Comparison of ENCODE assay signal across 28 mouse cellular contexts in genomic region chr4:100879414-100879813, GRCm38 (mm10).
DNase-seq lines count a peak whose midpoint lies in the region; ATAC-seq and TF ChIP-seq lines count a peak whose summit lies in the region.
"Had no signal": no experiment of that assay in that cellular context is flagged by ENCODE, and none has a peak within 500 bp of the region (broad histone marks: within the 10 kb centered on the region; RNA-seq: fewer than 3 reads in every experiment).

No protein-coding gene starts in this region.

- H3K36me3 ChIP-seq in heart, embryonic 15.5 days, result no peaks in the 10 kb centered on the region
- H3K36me3 ChIP-seq in kidney, postnatal 0 days (ENCODE audit: insufficient read depth, low read length), result no peaks in the 10 kb centered on the region
- H3K36me3 ChIP-seq: embryonic facial prominence, embryonic 15.5 days; forebrain, embryonic 12.5 days; hindbrain, embryonic 13.5 days; limb, embryonic 15.5 days; liver, embryonic 15.5 days; midbrain, embryonic 13.5 days; neural tube, embryonic 13.5 days had no signal

- WGBS in heart, embryonic 15.5 days, result 72% methylated on average over 8 of the region's 8 CpGs
- 37% methylated on average over 8 of the region's 8 CpGs for WGBS in kidney, postnatal 0 days

- peak overlapping the region; percentile 52 for H3K27ac ChIP-seq in heart, embryonic 15.5 days
- no peak overlapping the region for H3K27ac ChIP-seq in kidney, postnatal 0 days
- H3K27ac ChIP-seq: embryonic facial prominence, embryonic 10.5 days; embryonic facial prominence, embryonic 15.5 days; forebrain, embryonic 12.5 days; heart, adult 2 months; hindbrain, embryonic 13.5 days; limb, embryonic 10.5 days; limb, embryonic 15.5 days; liver, embryonic 15.5 days; midbrain, embryonic 13.5 days; neural tube, embryonic 13.5 days had no signal

- no peaks in the 10 kb centered on the region for H3K27me3 ChIP-seq in heart, embryonic 15.5 days
- no peaks in the 10 kb centered on the region for H3K27me3 ChIP-seq in kidney, postnatal 0 days (ENCODE audit: insufficient read depth, low read length)
- H3K27me3 ChIP-seq: embryonic facial prominence, embryonic 15.5 days; forebrain, embryonic 12.5 days; hindbrain, embryonic 13.5 days; limb, embryonic 15.5 days; liver, embryonic 15.5 days; megakaryocyte, embryonic 14.5 days; midbrain, embryonic 13.5 days; neural tube, embryonic 13.5 days had no signal

- TF ChIP-seq CTCF in kidney, postnatal 0 days (IDR thresholded peaks at IDR 0.05; ENCODE audit: low read depth), result no peak

- H3K9me3 ChIP-seq in heart, embryonic 15.5 days (replicated peaks), result no peaks in the 10 kb centered on the region
- H3K9me3 ChIP-seq in kidney, postnatal 0 days (replicated peaks; ENCODE audit: low read length), result no peaks in the 10 kb centered on the region
- H3K9me3 ChIP-seq: embryonic facial prominence, embryonic 10.5 days; embryonic facial prominence, embryonic 15.5 days; forebrain, embryonic 12.5 days; hindbrain, embryonic 13.5 days; limb, embryonic 10.5 days; limb, embryonic 15.5 days; liver, embryonic 15.5 days; megakaryocyte, embryonic 14.5 days; midbrain, embryonic 13.5 days; neural tube, embryonic 13.5 days had no signal

- H3K4me2 ChIP-seq in heart, embryonic 15.5 days, result no peak overlapping the region
- H3K4me2 ChIP-seq in kidney, postnatal 0 days (ENCODE audit: low read length), result 0 out of 2 replicates have a peak overlapping the region, but pooled peaks have one; percentile 3
- H3K4me2 ChIP-seq: embryonic facial prominence, embryonic 15.5 days; forebrain, embryonic 12.5 days; hindbrain, embryonic 13.5 days; limb, embryonic 15.5 days; liver, embryonic 15.5 days; midbrain, embryonic 13.5 days; neural tube, embryonic 13.5 days had no signal

- H3K9ac ChIP-seq in heart, embryonic 15.5 days, result no peak overlapping the region
- no peak overlapping the region for H3K9ac ChIP-seq in kidney, postnatal 0 days (ENCODE audit: low read depth, low read length)
- H3K9ac ChIP-seq: embryonic facial prominence, embryonic 15.5 days; forebrain, embryonic 12.5 days; forebrain, postnatal 0 days; hindbrain, embryonic 13.5 days; limb, embryonic 15.5 days; liver, embryonic 15.5 days; midbrain, embryonic 13.5 days; neural tube, embryonic 13.5 days had no signal

- no peak overlapping the region for H3K4me3 ChIP-seq in heart, embryonic 15.5 days
- H3K4me3 ChIP-seq in kidney, postnatal 0 days (replicated peaks; ENCODE audit: low read depth, low read length), result no peak overlapping the region
- H3K4me3 ChIP-seq: embryonic facial prominence, embryonic 10.5 days; embryonic facial prominence, embryonic 15.5 days; forebrain, embryonic 12.5 days; heart, adult 2 months; hindbrain, embryonic 13.5 days; limb, embryonic 10.5 days; limb, embryonic 15.5 days; liver, embryonic 15.5 days; megakaryocyte, embryonic 14.5 days; midbrain, embryonic 13.5 days; neural tube, embryonic 13.5 days had no signal

- ATAC-seq in heart, embryonic 15.5 days (replicated peaks; ENCODE audit: insufficient number of reproducible peaks, insufficient read depth, low FRiP score, low read depth), result no peak
- no peak; the same call in 1 of the 2 replicates for ATAC-seq in kidney, postnatal 0 days (replicated peaks; ENCODE audit: low FRiP score, low read depth)
- ATAC-seq: CD4-positive, CD25-positive, alpha-beta regulatory T cell, adult 4 months; forebrain, postnatal 0 days; midbrain, embryonic 13.5 days had no signal

- intact Hi-C loops in heart, postnatal 36 days (cut with DNase I), result no loop called here

- DNase-seq in heart, postnatal 36 days, result no peak
- peak; percentile 57 for DNase-seq in kidney, postnatal 0 days (ENCODE audit: low spot score)
- DNase-seq in kidney, adult 11 months, result no peak
- DNase-seq in lung, postnatal 10 days, result peak; percentile 4
- no peak for DNase-seq in lung, postnatal 14 days
- DNase-seq in cerebellum, postnatal 36 days, result no peak
- DNase-seq: adrenal gland, postnatal 14 days; cerebellum, adult 11 months; cerebellum, adult 9-10 months; forebrain, postnatal 0 days; heart, adult 2 months; heart, postnatal 4 days; kidney, adult 2 months; layer of hippocampus, adult 9-11 months; right cerebral cortex, postnatal 4 days; thymus, postnatal 4 days had no signal

- peaks cover 14% of the 10 kb centered on the region for H3K4me1 ChIP-seq in heart, embryonic 15.5 days (replicated peaks)
- H3K4me1 ChIP-seq in kidney, postnatal 0 days (replicated peaks; ENCODE audit: insufficient read depth, low read length), result no peaks in the 10 kb centered on the region; the same call in 1 of the 2 replicates
- H3K4me1 ChIP-seq: hindbrain, embryonic 13.5 days; liver, embryonic 15.5 days; megakaryocyte, embryonic 14.5 days; neural tube, embryonic 13.5 days had no signal

Comparison
In these comparisons a context has a peak if more than half of its experiments do, and no peak if none do; other contexts are left out.
1. DNase-seq: peak in kidney, postnatal 0 days (single experiment) and lung, postnatal 10 days (single experiment); none in heart, postnatal 36 days (0 of 2), kidney, adult 11 months (single experiment), lung, postnatal 14 days (single experiment) and cerebellum, postnatal 36 days (0 of 2).